Mouse (Mus musculus) kidney, adult 2 months (tissue): ENCODE measurements at regions not wholly inside any gene's neighbourhood (a gene's known extent, or its start where the extent isn't known, plus 50 kb on each side); places are given as distances from the start of the nearest gene placed in this dataset.
A peak's percentile ranks its signal among the peaks of the same experiment; 100 is the strongest.

Source experiments
- DNase-seq: peaks from one replicate; pipeline ENCODE4 v3.0.0; 2021
- H3K27ac ChIP-seq: fragments of 200-500 bp; 2 replicates; pipeline ENCODE4 v1.5.1; 2012; ENCODE audit warnings: low read depth, low read length, control low read depth, inconsistent platforms; ENCODE audit not compliant: insufficient read depth
- H3K27me3 ChIP-seq: fragments of 200-500 bp; replicated peaks from 2 replicates; pipeline ENCODE4 v1.6.1; 2012; ENCODE audit warnings: mild to moderate bottlenecking, moderate library complexity, low read length, inconsistent platforms; ENCODE audit not compliant: control insufficient read depth, insufficient read depth
- H3K36me3 ChIP-seq: fragments of 200-500 bp; 2 replicates; pipeline ENCODE4 v1.6.1; 2012; ENCODE audit warnings: mild to moderate bottlenecking, moderate library complexity, low read length, inconsistent platforms; ENCODE audit not compliant: control insufficient read depth, insufficient read depth
- H3K4me1 ChIP-seq: fragments of 200-500 bp; 2 replicates; pipeline ENCODE4 v1.6.1; 2011; ENCODE audit warnings: low read length; ENCODE audit not compliant: control insufficient read depth, insufficient read depth
- H3K4me3 ChIP-seq: fragments of 200-500 bp; 2 replicates; pipeline ENCODE4 v1.5.1; 2011; ENCODE audit warnings: mild to moderate bottlenecking, low read depth, low read length, control low read depth; ENCODE audit not compliant: insufficient read depth
- CTCF ChIP-seq: fragments of 200-500 bp; conservative IDR thresholded peaks from 2 replicates; pipeline ENCODE4 v1.5.1; 2011; ENCODE audit warnings: low read depth, mild to moderate bottlenecking, control low read depth, low read length, moderate library complexity, mixed read lengths; ENCODE audit not compliant: insufficient read depth, insufficient read length
- POLR2A ChIP-seq: fragments of 200-500 bp; IDR thresholded peaks from one replicate; pipeline ENCODE4 v1.6.1; 2011; ENCODE audit warnings: low read depth, low read length, control low read depth
- WGBS: fragments of 180-500 bp; shearing (Covaris S2); methylation state at CpG from one replicate; pipeline ENCODE4 v1.1.7; 2018; 5-methylcytosine and 5-hydroxymethylcytosine counted together

DNA sequence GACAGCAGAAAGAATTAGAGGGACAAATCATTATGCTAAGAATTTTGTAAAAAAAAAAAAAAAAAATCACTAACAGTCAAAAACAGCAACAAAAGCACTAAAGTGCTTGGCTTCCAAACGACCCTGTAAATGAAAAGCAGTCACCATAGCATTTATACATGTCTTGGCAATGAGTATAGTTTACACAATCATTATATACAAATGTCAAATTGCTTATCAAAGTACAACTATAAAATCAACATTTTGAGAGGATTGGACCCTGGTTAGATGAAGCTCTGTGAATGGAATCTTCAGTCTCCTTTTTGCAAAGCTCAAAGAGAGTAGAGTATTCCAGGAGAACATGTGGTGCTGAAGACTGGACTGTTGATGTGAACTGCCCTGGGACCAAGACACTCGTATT lies 367.0 kb upstream of the Dynlrb2 start:
- H3K27me3 ChIP-seq = no peaks in the 10 kb centered on the region
- TF ChIP-seq POLR2A (no peak), CTCF (no peak)
- 70% methylated on average over 2 of the region's 2 CpGs for WGBS

DNA sequence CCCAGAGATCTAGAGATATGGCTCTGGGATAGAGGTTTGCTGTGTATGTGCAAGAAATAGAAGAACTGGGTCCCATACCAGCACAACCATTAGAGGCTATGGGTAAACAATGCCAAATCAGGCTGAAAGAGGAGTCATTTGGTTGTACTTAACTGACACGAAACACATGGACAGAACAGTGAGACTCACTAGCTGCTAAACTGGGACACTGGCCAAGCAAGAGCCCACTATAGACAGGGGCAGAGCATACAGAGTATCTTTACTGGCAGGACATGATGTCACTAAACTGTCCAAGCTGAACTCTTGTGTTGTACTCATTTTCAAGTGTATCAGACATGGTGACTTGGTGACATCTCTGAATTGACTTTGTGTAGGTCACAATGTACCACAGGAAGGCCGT lies 371.3 kb upstream of the Dynlrb2 start:
- Histone ChIP-seq H3K36me3 (no peaks in the 10 kb centered on the region), H3K4me1 (no peaks in the 10 kb centered on the region), H3K4me3 (no peak overlapping the region), H3K27me3 (no peaks in the 10 kb centered on the region), H3K27ac (no peak overlapping the region)
- TF ChIP-seq CTCF (no peak), POLR2A (no peak)
- no peak for DNase-seq
- 89% methylated on average over 2 of the region's 2 CpGs for WGBS

More for the DNA sequence above, 367.0 kb upstream of the Dynlrb2 start:
- DNase-seq = no peak
- no peaks in the 10 kb centered on the region for H3K4me1 ChIP-seq
- no peaks in the 10 kb centered on the region for H3K36me3 ChIP-seq
- H3K27ac ChIP-seq = no peak overlapping the region
- H3K4me3 ChIP-seq = no peak overlapping the region

DNA sequence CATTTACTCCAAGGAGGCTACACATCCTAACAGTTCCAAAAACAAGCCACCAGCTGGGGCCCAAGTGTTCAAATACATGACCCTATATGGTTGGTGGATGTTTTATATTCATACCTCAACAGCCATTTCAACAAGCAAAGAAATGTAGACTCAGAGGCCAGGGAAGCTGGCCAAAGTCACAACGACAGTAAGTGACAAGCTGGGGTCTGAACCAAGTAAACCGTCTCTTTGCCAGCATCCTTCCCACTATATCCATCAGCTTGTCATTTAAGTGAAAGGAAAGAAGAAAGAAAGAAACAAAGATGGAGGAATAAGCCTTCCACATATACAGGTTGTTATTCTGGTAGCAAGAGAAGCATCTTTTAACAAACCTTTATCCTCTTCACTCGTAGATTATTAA lies 371.7 kb upstream of the Dynlrb2 start:
- Histone ChIP-seq H3K27ac (no peak overlapping the region), H3K36me3 (no peaks in the 10 kb centered on the region), H3K4me1 (no peaks in the 10 kb centered on the region), H3K27me3 (no peaks in the 10 kb centered on the region), H3K4me3 (no peak overlapping the region)
- no peak for DNase-seq
- TF ChIP-seq CTCF = no peak
- TF ChIP-seq POLR2A = no peak
- 85% methylated on average over 3 of the region's 3 CpGs for WGBS

DNA sequence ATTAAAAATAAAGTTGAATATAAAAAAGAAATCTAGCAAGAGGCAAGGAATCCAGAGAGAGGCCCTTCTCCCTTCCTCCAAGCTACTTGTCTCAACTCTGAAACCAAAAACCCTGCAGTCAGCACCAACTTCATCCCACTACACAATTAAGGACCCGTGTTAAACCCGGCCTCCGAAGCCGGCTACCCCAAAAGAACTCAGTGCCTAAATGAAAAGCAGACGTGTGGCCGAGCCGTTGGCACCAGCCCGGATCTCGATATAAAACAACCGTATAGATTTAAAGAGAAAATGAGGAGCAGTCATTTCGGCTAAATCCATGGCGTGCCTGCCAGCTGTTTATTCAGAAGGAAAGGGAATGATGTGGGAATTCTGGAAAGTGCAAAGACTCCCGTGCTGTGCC lies 384.7 kb upstream of the Dynlrb2 start:
- Histone ChIP-seq H3K36me3 (no peaks in the 10 kb centered on the region), H3K27me3 (no peaks in the 10 kb centered on the region), H3K4me1 (no peaks in the 10 kb centered on the region), H3K27ac (no peak overlapping the region), H3K4me3 (no peak overlapping the region)
- no peak for DNase-seq
- no peak for TF ChIP-seq CTCF
- no peak for TF ChIP-seq POLR2A
- 86% methylated on average over 13 of the region's 13 CpGs for WGBS

DNA sequence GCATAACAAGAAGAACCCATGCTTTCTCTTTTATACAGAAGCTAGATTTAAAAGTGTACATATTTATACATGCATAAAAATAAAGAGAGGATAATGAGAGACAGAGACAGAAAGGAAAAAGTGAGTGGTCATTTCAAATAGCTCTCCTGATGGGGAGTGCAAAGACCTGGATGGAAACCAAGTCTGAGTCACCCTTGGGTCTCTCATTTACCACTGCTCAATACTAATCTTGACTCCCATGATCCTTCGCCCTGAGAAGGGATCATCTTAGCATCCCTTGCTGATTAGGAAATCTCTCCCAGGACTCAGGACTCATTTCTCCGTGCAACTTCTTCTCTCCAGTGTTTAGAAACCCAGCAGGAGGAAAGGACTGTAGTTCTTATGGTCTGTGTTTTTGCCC lies 386.9 kb upstream of the Dynlrb2 start:
- WGBS = 93% methylated on average over 2 of the region's 2 CpGs
- H3K36me3 ChIP-seq = no peaks in the 10 kb centered on the region
- no peaks in the 10 kb centered on the region for H3K4me1 ChIP-seq
- TF ChIP-seq CTCF (no peak), POLR2A (no peak)
- H3K27ac ChIP-seq = no peak overlapping the region
- H3K27me3 ChIP-seq = no peaks in the 10 kb centered on the region
- DNase-seq = no peak
- no peak overlapping the region for H3K4me3 ChIP-seq

DNA sequence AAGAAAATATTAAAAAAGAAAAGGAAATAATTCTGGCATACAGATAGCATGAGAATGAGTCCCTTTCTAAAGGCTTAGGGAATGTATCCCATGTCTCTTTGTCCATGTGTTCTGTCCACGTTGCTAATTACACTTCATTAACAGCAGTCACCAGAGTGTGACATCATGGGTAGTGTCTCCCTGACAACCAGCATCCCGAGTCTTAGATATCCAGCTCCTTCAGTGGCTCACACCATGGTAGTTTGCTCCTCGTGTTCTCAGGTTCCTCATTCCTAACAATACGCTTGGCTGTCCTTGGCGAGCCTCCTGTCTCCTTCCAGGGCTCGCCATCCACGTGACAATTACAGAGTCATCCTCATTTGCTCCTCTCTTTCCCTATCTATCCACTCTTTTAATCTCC lies 388.1 kb upstream of the Dynlrb2 start:
- 47% methylated on average over 7 of the region's 7 CpGs for WGBS
- no peak for DNase-seq
- Histone ChIP-seq H3K27me3 (no peaks in the 10 kb centered on the region), H3K36me3 (no peaks in the 10 kb centered on the region), H3K4me1 (no peaks in the 10 kb centered on the region), H3K4me3 (no peak overlapping the region), H3K27ac (no peak overlapping the region)
- TF ChIP-seq POLR2A = no peak
- TF ChIP-seq CTCF = no peak

DNA sequence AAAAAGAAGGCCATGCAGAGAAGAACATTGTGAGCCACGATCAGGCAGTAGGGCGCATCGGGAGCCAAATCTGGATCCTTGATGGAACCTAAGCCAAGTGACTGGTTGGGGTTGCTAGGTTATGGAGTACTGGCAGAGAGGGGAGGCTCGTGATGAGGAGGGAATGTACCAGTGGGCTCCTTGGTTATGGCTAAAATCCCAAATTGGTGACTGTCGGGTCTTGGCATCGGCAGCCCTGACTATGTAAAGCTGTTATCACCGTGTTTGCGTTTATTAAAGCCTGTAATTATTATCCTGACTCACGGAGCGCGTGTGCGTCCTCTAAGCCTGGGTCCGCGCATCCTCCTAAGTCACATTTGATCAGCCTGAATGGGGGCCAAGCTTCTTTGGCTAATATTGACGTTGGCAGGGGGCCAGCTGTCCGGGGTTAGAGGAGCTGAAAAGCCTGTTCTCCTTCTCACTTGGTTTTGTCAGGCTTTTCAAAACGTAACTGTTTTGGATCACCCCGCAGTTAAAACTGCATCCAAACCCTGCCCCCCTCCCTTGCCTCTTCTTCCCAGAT lies 388.9 kb upstream of the Dynlrb2 start:
- Histone ChIP-seq H3K36me3 (no peaks in the 10 kb centered on the region), H3K4me3 (no peak overlapping the region), H3K27ac (no peak overlapping the region), H3K27me3 (no peaks in the 10 kb centered on the region), H3K4me1 (no peaks in the 10 kb centered on the region)
- WGBS = 37% methylated on average over 18 of the region's 18 CpGs
- TF ChIP-seq POLR2A = no peak
- TF ChIP-seq CTCF = no peak
- peak; percentile 76 for DNase-seq
